Mouse (Mus musculus) c-Kit-positive CD71-positive TER-119-positive erythroid progenitor cells, embryonic 14.5 days (primary cell): ENCODE results near the gene Ttll11.

ENCODE experiments used
- DNase-seq: peaks from one replicate; pipeline ENCODE4 v3.0.0-alpha.2; 2013; ENCODE audit warnings: low spot score

Ttll11 gene

DNA sequence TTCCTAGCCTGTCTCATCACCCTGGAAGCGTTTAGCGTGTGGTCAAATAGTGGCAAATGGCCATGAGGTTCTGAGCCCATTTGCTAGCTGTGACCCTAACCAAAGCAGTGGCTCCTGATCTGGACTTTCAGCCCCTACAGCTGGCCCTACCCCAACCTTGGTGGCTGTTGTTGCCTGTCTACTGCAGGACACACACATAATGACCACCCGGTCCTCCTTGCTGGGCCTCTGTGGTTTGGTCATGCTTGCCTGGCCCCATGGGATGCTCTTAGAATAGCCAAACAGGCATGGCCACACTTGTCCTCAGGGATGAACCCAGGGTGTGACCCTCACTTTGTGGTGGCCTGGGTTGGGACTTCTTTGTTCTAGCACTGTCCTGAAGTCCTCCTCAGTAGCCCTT lies 80.0 kb downstream of the Ttll11 start:
- no peak for DNase-seq

DNA sequence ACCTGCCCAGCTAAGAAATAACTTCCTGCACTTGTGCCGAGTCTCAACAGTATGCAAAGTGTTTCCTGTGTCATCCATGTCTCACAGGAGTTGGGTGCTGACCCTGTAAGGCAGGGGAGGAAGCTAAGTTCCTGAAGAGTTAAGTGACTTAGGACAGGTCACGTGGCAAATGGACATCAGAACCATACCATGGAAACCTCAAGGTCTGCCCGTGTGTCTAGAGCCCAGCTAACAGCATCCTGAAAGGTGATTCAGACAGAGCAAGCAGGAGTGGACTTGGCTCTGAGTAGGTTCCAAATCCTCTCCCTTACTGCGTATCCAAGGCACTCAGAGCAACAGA lies 80.6 kb downstream of the Ttll11 start:
- DNase-seq: no peak

DNA sequence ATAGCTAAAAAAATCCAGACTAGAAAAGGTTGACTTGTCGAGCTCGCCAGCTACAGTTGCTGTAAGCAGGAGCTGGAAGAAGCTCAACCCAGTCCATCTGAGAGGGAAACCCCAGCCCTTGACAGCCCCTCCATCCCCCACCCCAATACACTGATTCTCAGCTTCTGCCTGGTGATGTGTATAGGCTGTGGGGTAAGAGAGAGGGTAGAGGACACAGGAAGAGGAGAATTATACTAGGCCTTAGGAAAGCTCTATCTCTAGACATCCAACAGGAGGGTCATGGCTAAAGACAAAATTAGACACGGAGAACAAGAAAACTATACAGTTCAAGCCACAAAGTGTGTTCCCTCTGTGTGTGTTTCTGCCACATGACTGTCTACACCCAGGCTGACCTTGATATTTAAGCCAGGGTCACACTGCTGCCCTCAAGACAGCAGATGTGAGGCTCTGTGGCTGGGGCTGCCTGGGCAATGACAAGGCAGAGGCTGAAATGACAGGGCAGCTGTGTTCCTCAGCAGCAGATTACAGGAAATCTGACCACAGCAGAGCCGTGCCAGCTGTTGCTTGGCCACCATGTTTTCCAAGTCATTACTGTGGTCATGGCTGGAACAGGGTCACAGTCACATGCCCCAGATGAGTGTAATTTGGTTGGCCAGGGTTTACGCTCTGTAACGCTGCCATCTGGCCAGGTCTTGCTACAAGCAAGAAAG lies 81.1 kb downstream of the Ttll11 start:
- no peak for DNase-seq

DNA sequence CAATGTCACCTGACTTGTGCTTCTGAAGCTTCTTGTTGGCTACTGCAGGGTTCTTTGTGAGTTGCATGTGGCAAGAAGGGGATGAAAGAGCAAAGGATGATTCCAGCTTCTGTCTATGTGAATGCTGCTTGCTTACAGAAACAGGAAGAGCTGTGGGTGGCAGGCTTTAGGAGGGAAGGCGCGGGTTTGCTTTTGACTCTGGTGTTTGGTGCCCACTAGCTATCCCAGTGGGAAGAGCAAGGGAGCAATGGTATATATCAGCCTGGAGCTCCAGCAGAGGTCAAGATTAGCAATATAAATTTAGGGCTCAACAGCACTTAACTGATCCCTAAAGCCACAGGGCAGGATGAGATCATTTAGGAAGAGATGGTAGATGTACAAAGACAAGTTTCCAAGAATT lies 82.6 kb downstream of the Ttll11 start:
- DNase-seq: no peak

DNA sequence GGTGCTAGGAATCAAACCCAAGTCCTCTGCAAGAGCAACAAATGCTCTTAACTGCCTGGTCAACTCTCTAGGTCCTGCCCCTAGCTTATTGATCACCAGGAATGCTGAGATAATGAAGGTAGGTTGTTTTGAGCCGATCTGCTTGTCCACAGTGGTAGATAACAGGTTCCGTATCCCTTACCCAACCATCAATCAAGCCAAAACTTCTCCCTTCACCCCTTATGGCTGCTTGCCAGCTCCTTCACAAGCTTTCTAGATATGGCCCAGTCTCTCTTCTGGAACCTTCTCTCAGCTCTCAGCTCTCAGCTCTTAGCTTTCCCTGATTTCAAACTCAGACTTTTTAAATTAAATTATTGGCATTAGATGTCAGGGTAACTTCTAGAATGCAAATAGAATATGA lies 85.2 kb downstream of the Ttll11 start:
- no peak for DNase-seq

DNA sequence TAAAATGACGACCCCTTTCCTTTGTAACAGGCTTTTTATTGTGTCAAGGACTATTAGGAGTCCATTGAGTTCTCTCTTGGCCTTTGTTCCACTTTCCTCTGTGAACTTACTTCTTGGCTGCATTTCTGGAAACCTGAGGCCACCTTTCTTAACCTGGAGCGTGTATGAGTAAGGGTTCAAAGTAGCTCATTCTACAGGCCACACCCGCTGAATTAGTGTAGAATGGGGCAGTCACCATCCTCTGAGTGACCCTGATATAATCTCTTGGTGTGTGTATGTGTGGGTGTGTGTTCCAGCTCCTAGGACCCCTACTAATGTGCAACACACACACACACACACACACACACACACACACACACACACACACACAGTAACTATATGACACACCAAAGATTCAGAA lies 89.1 kb downstream of the Ttll11 start:
- DNase-seq: no peak

DNA sequence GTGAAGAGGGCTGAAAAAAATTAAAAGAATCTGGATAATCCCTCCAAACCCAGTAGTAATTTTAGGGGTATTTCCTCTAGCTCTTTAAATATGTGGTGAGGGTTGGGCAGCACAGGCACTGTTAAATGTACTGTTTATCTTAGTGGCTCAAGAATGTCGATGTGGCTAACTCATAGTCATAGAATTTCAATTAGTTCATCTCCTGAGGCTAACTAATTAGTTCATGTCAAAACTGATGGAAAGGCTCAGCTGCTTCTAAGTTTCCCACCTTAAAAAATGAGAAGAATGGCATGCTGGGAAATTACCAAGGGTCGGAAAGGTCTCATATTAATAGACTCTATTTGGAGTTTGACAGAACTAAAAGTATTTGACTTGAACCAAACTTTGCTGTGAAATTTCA lies 89.9 kb downstream of the Ttll11 start:
- DNase-seq: no peak

DNA sequence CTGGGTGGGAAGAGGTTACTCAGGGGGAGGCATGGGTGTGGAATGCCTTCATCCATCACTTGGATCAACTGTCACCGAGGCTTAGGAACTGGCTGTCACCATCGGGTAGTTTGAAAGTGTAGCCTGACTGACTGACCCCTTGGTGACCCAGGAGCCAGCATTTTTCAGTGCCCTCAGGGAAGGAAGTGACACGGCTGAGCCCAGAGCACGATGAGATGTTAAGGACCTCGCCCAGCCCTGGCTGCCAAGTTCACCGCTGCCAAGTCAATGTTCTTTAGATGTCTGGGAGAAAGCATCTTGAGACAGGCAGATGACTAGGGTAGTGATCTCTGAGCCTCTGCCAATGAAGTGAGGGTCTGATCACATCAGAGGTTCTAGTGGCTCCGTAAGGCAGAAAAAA lies 95.4 kb downstream of the Ttll11 start:
- no peak for DNase-seq

DNA sequence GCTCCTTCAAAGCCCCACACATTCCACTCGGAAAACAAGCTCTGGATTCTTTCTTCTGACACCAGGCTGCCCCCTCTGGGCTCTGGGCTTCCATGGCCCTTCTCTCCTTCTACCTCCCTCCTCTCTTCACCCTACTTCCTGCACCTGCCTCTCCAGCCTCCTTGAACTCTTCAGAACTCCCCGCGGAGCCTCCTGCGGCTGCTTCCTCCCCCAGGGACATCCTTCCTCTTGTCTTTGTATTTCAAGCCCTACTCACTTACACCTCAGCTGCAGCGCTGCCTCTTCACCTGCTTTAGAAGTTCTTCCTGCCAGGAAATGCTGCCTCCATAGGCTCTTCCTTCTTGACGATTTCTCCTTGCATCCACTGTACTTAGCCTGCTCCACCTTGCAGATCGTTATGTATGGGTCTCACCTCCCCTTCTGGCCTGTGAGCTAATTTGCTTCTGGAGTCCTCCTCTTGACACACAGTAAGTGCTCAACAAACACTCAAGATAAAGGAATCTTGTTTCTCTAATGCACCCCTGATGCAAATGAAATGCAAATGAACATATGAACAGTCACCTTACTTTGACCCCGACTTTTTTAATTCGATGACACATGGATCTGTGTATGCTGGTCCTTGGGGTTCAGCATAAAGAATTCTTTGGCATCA lies 97.3 kb downstream of the Ttll11 start:
- DNase-seq: no peak

DNA sequence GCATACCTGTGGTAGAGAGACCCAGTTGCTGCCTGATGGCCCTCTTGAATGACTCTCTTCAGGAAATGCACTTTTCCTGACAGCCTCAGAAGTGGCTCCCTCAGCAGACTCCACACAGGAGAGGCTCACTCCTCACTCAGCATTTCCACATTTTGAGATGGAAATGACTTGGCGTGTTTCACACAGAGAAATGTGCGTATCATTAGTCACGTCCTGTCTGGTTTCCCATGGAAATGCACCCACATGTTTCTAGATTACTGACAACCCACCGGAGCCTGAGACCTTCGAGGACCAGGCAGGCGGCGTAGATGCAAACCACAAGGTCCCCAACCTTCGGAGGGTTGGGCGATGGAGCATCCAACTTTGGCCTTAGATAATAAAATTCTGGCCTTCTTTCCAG lies 97.8 kb downstream of the Ttll11 start:
- DNase-seq: no peak

DNA sequence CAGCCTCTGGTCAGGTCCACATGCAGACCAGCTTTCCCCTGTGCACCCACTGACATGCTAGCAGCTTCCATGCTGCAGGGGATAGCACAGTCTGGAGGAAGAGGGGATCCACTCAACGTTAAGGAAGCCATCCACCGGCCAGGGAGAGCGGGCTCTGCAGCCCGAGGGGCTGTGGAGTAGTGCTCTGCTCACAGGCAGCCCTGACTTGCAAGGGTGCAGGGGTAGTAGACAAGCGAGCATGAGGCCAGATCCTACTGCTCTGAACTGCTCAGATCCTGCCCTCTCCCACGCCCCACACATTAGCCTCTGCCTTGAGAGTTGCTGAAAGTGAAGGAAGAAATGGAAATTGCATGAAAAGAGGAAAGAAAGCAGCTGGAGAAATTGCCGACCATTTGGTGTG lies 99.4 kb downstream of the Ttll11 start:
- DNase-seq: no peak

DNA sequence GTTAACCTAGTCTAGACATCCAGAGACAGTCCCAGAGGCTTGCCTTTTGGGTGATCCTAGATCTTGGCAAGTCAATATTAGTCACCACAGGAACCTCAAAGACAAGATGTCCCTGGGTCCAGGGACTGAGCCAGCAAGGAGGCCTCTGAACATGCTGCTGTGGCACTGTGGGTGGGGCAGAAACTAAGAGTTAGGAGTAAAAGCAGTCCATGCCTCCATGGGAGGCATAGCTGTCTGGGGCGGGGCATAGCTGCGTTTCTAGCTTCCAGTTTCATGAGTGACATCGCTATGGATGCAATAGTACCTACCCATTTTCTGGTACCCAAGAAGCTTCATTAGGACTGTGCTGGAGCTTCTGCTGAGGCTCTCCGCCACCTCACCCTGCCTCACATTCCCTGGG lies 99.8 kb downstream of the Ttll11 start:
- no peak for DNase-seq

DNA sequence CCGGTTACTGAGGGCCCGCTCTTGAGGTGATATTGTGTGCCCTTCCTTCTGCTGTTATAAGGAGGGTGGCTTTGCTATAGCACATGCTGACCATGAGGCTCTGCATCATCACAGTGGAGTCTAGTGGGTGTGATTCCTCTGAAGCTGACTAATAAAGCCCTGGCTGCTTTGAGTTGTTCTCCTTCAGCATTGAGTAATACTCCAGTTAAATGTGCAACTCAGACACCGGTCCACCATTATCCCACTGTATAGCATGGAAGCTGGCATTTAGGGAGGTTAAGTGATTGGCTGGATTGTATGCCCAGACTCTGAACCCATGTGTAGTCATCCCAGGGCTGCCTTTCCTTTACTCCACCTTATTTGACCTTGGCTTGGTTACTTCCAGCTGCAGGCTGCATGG lies 101.2 kb downstream of the Ttll11 start:
- no peak for DNase-seq

DNA sequence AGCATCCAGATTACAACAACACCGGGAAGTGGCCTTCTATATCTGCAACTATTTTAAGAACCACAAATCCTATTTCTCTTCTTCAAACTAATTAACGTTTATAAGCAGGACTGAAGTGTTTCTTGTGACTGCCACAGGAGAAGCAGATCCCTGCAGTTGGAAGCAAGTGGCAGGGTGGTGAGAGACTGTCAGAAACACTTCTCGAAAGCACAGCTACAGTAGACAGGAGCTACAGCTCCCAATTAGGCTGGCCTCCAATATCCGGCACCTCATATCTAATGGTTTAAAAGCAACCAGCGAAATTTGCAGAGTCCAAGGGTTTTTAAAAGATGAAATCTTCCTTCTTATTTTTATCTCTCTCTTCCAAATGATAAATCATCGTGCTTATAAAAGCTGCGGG lies 104.1 kb downstream of the Ttll11 start:
- no peak for DNase-seq

DNA sequence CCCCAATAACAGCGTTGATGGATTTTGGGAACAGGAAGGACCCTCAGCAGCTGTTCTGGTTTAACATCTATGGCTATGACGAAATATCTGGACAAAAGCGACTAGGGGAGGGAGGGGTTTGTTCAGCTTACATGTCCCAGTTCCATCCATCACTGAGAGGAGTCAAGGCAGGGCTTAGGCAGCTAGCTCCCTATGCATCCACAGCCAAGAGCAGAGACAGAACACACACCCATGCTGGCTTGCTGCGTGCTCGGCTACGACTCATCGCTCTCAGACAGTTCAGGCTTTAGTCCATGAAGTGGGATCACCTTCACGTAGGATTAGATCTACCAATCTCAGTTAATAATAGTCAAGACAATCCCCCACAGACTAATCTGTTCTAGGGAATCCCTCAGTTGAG lies 105.3 kb downstream of the Ttll11 start:
- no peak for DNase-seq

DNA sequence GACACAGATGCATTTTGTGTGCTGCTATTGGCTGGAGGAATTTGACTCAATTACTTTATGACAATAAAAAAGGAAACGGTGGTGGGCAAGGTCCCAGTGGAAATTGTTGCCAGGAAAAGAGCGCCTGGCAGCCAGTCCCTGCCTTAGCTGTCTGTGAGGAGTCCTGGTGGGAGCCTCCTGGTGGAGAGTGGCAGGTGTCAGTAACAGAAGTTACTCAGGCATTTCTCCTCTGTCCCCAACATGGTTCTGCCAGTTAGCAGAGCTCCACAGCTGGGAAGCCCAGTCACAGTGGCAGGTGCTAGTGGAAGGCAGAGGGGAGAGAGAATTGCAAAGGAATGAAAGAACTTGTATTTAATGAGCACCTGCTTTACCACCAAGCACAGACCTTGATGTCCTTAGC lies 110.5 kb downstream of the Ttll11 start:
- no peak for DNase-seq

DNA sequence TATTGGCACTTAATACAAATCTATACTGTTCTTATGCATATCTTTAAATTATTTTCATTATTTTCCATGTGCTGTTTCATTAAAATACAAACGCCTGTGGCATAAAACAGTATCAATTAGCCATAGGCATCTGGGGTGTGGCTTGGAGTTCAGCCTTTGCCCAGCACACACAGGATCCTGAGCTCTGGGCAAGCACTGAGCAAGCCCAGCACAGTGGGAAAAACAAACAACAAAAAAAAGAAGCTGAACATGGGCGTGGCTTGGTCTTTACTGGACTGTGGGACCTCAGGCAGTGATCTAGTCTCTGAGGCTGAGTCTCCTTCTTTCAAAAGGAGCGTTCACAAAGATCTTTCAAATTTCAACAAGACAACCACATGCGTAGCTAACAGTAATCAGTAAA lies 116.4 kb downstream of the Ttll11 start:
- DNase-seq: no peak

DNA sequence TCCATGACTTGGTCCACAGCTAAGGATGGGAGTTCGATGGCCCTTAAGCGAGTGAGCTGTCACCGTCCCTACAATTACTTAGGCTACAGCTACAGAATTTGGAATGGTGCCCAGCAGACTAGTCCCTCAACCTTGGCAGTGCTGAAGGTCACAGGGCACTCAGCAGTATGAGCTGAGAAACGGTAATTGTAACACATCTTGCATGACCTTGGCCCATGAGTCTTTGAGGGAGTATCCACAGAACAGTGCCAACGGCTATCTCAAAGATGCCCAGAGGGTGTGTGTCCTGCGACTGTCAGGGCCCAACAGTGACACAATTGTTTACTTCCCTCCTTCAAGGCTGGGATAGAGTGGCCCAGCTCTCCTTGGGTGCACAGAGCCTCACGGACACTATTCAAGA lies 118.5 kb downstream of the Ttll11 start:
- DNase-seq: no peak

DNA sequence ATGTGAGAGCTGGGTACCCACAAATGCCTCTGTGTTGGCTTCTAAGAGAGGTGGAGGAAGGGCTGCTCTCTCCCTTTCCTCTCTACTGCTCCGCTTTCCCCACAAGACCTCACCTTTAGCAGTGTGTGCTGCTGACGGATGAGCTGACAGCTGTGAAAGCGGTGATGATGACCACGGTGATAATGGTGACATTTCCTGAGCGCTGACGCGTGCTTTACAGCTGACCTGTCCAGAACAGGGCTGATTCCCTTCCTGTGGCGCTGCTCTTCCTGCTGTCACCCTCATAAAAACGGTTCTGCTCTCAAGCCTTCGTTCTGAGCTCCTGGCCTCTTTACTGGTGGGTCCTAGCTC lies 119.3 kb downstream of the Ttll11 start:
- DNase-seq: no peak

DNA sequence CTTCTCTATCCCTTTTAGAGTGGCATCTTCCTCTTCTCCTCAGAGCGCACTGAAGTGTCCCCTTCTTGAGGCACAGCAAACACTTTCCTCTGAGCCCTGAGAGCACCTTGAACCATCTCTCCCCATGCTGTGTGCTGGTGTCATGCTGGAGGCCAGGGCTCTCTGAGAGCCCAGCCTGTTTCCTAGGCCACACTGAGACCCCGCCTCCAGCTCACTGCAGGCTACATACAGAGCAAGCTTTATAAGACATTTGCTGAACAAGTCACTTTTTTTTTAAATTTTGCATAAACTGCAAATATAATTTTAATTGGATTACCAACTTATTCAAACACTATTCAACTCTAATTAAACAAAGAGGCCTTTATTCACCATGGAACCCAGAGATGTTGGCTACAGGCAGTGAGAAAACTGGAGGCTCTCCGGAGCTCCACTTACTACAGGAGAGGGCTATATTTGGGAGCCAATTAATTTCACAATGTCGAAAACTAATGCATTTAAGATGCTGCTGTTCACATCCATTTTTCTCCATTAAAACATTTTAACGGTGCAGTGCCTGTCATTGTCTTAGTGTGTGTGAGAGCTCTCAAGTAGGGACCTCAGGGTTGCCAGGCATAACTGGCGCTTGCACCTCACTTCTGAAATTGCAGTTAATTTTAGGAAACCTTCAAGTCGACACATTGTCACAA lies 119.9 kb downstream of the Ttll11 start:
- DNase-seq: no peak

DNA sequence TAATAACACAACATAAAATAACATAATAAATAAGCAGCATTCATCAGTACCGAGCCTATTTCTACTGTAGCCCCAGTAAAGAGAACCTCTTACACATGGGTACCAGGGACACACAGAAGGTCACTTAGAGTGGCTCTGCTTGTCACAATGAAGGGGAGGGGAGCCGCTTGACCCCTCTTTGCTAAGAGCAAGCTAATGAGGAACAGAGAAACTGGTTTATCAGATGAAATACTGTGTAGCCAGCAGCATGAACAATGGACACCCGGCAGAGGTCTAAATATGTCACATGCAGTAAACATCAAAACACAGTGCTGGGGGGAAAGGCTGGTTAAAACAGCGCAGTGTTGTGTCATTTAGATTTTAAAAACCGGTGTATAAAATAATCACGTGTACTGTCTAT lies 121.4 kb downstream of the Ttll11 start:
- no peak for DNase-seq

DNA sequence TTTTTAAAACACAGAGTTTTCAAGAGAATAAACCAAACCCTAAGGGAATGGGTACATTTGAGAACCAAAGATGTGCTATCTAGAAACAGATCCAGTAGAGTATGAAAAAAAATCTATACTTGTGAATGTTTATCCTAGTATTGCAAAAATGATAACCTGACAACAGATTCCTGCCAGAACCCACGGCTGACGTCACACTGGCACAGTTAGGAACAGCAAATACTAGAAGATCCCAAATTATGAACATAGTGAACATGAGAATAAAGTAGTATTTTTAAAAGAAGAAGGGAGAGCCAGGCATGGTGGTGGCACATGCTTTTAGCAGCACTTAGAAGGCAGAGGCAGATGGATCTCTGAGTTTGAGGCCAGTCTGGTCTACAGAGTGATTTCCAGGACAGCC lies 122.8 kb downstream of the Ttll11 start:
- no peak for DNase-seq

DNA sequence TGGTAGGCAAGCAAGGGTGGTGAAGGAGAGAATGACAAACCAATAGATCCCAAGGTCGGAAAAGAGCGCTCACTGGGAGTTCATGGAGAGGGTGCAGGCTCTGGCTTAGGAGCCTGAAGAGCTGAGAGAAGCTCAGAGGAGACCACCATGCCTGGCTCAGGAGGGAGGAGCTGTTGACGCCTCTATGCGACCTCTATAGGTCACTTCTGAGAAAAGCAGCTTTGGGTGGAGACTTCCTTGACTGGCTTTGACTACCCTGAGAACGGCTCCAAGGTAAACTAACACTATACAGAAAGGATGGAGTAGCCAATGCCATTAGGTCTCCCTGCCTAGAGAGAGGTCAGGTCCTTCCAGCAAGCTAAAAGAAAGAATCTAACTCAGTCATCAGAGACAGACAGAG lies 124.8 kb downstream of the Ttll11 start:
- DNase-seq: no peak

DNA sequence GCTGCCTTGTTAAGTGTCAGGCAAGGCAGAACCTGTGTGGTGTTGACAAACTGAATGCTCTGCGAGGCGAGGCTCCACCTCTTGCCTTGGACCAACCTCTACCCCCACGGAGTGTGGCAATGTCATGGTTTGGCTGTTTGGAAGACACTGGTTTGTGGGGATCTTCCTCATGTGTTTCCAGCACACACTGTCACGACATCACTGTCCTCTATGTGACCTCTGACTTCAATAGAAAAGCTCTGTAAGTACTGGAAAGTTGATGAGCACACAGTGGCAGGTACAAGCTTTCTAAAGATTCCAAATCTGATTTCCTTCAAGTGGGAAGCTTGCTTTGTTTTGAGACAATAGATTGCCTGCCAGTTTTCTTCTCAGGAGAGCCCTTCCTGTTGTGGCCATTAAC lies 126.7 kb downstream of the Ttll11 start:
- no peak for DNase-seq
